Mouse (Mus musculus) thymus, postnatal 0 days (tissue): ENCODE measurements around the gene Ccdc141. TPM values are rescaled to one million over a fixed set of nuclear protein-coding genes. Genes with fewer than 3 reads are reported as not detected.

Experiments
- DNase-seq: peaks from one replicate; pipeline ENCODE4 v3.0.0-alpha.2; 2015; ENCODE audit warnings: low spot score
- polyA plus RNA-seq: library from polyadenylated mRNA; unstranded; fragments of >200 nt; fragmentation: Nextera tagmentation; extraction: Ambion mirVana; gene quantifications from 2 replicates; pipeline ENCODE4 v1.2.1, GENCODE M21; 2015

Ccdc141 gene
- 2.3 and 2.8 TPM in 2 replicates for polyA plus RNA-seq

- no peak for DNase-seq
Measured at GRCm38 (mm10) chr2:77170633-77171105, at the start of gene Ccdc141. Gene Ccdc141 (minus strand): TSS chr2:77170636.

DNA sequence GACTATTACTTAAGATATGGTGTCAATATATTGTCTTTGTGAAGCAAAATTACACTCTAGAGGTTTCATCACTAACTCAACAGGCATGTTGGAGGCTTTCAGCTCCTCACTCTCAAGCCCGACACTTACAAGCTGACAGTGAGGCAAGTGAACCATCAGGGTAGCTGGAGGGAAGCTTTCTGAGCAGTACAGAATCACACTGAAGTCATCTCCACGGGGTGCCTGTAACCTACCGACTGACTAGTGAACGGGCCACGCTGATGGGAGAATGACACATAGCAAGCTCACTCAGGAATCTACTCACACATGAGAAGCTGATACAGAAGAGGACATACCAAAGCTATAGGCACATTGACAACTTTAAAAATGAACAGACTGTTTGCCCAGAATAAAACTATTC is 42.4 kb upstream of the Ccdc141 start:
- no peak for DNase-seq

DNA sequence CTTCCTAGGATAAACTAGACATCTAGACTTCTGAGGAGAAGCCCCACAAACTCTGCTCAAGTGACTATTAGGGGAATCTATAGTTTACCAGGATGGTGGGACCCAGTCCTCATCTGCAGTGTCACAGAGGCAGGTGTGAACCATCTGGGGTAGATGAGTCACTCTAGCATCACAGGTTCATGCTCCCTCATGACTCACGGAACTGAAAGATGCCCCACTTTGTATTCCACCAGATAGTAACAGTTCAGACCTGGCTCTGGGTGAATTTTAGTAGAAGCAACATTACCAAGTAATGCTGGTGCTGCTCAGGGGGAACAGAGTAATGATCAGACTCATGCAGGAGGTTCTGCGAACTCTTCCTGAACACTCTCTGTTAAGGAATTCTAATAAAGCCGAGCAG is 36.5 kb upstream of the Ccdc141 start:
- no peak for DNase-seq

- DNase-seq = peak; percentile 42
Measured at GRCm38 (mm10) chr2:77203916-77204315, 33.5 kb upstream of the Ccdc141 start.

GRCm38 (mm10) chr2:77201900-77202299 is 31.5 kb upstream of the Ccdc141 start:
- DNase-seq = no peak

DNA sequence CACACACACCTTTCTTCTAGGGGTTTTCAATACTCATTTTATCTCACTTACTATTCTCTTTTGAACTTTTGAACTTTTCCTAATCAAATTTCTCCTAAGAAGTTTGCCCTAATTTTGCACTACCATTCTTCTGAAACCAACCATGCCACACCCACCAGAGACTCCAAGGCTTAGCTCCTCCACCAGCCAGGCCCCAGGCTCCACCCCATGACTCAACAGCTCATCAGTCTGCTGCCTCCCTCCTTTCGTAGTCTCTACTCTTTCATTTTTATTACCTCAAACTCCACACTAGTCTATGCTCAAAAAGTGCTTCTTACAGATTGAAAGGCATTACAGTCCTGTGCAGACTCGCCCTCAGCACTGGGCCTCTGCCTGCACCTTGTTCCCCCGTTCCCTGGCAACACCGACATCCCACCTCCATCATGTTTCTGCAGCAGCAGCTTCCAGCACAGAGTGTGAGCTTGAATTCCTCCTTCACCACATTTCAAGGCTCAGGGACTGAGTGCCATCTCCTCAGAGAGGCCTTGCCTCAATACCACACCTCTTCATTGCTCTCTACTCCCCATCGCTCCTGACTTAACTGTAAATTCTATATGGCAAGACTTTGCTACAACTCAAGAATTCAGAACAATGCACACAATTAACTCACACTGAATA is 30.6 kb upstream of the Ccdc141 start:
- DNase-seq = no peak

GRCm38 (mm10) chr2:77200379-77200778 is 29.9 kb upstream of the Ccdc141 start:
- DNase-seq = no peak

DNA sequence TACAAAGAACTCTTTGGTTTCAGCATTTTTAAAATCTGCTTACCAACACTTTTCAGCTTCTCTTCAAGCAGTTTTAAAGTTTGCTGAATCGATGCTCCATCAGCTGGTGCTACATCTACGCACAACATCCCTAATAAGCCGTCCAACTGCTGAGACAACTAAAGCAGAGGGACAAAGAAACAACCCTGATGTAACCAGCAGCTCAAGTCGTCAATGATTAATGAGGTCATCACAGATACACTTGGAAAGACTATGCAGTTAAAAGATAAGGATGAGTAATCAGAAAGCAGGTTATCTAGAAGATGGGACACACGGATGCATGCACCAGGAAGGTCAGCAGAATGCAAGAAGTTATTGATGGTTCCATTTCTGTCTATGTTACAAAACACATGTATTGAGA is 27.8 kb upstream of the Ccdc141 start:
- DNase-seq = no peak

DNA sequence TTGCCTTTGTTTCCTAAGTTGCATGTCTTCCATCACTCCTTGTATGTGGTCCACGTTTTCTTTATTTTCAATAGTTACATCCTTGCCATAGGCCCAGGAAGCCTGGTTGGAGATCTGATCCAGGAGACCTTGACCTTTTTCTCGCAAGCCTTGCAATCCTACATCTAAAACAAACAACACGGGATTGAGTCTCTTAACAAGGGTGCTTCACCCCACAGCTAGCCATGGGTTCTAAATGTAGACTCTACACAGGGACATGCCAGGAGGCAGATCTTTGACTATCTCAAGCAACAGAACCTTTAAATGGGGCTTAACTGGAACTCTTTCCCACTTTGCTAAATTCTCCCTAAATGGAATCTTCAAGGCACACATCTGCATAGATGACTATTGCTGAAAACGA is 26.4 kb upstream of the Ccdc141 start:
- DNase-seq = no peak

DNA sequence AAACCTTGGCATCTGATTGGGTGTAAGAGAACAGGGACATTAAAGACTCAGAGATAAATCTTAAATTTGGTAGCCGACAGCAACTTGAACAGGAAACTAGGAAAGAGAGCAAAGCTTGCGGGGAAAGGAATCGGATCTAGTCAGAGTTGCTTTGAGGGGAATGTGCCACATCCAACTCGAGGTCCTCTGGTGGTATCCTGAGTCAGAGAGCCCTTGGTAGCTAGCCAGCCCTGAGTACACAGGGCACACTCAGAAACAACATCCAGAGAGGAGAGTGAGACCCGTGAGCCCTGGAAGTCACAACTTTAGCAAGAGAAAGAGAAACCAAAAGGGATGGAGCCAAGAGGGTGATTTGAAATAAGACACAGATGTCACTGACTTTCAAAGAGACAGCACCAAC is 24.6 kb upstream of the Ccdc141 start:
- DNase-seq = no peak

DNA sequence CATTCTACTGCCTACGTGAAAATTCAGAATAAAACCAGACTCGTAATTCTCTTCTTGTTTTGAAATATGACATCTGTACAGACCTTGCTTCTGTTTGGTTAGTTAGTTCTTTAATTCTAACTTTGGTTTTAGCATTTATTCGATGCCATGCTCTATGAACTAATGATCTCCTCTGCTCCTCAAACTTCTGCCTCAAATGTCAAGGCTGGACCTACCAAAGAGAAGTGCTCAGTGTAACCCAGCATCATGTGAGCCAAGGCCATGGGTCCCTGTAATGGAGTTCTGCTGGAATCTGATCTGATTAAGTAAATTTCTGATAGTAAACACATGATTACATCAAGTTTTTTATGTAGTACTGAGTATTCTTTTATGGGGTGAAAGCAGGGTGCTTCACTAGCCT is 21.4 kb upstream of the Ccdc141 start:
- DNase-seq = no peak

DNA sequence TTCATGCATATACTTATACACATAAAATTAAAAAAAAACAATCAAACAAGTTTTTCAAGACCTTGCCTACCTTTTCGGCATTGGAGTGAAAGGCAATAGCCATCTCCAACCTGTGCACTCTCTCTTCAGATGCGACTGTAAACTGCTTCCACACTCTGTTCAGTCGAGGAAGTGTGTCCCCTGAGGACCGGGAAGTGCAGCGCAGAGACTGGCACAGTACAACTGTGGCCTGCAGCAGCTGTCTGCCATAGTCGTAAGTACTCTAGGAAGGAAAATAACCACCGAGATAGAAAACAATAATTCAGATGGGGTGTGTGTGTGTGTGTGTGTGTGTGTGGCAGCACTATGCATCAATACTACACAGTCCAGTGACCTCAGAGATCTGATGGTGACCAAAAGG is 20.5 kb upstream of the Ccdc141 start:
- no peak for DNase-seq

DNA sequence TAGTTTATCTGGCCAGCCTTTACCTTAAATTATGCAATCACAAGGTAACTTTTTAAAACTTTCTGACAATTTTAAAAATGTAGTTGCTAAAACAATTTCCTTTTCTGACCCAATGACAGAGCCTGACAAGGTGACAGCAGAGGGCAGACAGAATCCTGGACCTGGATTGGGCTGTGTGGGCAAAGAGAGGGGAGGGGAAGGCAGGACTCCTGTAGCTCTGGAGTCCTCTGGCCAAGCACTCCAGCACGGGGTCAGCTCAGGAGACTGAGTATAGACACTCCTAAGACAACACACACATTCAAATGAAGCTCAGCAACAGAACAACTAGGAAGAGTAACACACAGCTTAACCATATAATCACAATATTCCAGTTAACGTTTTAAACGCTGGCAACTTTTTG is 19.9 kb upstream of the Ccdc141 start:
- DNase-seq = no peak

GRCm38 (mm10) chr2:77189671-77190070 is 19.2 kb upstream of the Ccdc141 start:
- DNase-seq = no peak

DNA sequence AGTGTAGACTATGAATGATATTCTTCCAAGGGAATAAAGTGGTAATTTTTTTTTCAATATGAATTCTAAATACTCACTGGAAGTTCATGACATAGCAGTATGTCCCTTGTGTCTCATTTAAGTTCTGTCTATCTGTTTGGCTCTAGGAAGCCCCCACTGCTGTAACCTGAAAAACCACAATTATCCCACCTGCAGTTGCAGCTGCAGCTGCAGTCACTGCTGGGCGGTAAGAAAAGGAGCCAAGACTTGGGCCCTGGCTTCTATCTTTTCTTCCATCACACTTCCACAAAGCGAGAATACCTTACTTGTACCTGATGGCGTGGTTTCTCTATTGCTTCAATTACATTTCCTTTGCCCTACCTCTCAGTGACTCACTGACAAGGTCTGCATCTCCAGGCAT is 17.1 kb upstream of the Ccdc141 start:
- DNase-seq = peak; percentile 79

DNA sequence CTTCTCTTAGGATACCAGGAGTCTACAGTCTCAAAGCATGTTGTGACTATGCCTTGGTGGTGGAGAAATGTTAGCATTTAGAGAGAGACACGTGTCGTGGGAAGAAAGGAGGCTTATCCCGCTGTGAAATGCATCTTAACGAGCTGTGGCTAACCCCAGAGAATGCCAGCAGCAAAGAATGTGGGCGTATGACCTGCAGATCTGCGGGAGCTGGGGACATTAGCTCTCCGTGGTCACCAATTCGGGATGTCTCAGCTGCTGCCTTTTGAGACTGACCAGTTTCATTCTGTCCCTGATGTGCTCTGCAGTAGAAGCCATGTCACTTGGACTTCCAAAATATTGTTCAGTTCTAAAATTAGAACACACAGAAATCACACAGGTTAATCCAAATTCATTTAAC is 16.5 kb upstream of the Ccdc141 start:
- DNase-seq = no peak

DNA sequence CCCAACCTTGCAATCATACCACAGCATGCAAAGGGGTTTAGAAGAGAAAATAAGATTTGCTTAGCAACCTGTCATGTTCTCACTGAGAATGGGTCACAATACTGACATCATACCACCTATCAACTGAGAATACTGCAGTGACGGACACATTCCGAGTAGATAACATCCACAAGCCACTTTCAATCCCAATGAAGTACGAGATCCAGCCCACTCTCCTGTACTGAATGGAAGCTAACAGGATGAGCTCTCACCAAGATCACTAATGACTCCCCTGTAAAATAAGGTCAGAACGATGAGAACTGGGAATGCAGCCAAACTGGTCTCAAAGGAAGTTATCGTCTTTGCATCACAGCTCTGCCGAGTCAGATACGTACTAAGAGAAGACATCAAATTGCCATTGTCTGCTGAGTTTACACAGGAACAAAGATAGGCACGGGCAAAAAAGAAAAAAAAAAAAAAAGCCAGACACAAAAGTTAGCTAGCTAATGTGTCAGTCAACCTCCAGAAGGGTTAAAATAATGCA is 13.7 kb upstream of the Ccdc141 start:
- no peak for DNase-seq

GRCm38 (mm10) chr2:77183646-77184045 is 13.2 kb upstream of the Ccdc141 start:
- no peak for DNase-seq

DNA sequence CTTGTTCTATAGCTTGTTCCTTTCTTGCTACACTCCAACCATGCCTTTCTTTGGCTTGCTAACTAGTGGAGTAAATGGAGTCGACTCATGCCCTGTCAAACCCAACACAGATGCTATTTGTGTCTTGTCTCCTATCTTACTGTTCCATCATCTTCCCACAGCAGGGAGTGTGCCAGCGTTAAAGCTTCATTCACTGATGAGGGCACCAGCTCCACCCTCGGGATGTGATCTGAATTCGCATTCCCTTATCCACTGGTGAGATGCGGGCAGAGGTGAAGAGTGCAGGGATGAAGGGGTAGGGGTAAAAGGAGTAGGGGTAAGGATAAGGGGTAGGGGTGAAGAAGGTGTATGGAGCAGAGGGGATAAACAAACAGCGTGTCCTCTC is 12.6 kb upstream of the Ccdc141 start:
- no peak for DNase-seq

DNA sequence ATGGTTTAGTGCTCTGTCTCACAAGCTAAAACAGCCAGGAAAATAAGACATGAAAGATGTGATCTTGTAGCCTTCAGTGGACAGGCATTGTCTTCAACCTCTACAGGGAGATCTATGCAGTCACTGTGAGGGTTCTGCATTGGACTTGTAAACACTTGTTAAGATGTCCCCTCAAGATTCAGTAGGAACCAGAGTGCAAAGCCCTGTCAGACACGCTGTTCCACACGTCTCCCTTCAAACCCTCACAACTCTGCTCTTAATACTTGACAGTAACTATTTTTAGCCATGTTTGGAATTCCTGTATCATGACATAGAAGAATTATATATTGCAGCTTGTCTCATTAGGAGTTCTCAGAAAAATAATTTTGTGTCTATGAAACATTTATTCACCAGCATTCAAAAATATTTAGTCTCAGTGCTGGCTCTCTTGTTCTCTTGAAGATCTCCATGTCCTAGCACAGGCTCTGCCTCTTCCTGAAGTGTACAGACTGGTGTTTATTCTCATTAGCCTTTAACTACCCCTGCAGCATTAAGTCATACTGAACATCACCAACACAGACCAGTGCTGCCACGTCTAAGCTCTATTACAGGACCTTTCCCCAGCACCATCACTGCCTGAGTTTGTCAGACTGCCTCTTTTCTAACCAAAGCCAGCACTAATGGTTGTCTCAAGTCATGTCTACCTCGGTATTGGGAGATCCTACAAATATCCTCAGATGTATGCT is 12.0 kb upstream of the Ccdc141 start:
- no peak for DNase-seq

DNA sequence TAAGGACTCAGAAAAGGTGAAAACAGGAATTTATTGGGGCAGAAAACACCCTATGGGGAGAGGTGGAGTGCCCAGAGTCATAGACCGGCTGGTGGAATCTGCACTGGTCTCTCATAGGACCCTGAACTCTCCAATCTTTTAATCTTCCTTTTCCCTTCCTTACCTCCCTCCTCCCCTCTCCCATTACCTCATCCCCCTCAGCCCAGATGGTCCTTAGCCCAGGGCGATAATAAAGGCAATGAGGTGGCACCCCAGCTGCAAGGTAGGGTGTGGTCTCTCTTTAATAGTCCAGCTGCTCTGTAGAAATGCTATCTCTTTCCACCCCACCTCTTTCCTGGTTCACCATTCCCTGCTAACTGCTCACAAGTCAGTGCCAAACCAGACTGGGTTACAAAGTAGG is 7.0 kb upstream of the Ccdc141 start:
- DNase-seq = no peak

DNA sequence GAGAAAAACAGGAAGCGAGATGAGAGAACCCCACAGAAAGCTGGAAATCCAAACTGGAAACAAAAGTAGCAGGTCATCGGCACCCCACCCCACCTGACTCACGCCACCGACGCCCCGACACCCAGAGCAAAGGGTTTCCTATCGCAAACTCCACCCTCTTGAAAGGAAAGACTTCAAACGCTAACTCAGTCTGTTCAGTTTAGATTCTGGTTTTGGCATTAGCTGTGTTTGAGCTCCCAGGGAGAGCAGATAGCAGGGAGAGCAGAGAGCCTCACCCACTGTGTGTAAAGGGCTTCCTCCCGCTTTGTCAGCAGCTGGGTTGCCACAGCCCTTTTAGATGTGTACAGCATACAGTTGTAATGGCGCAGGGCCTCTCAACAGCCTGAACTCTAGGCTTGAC is 6.0 kb upstream of the Ccdc141 start:
- peak; percentile 68 for DNase-seq

- no peak for DNase-seq
Measured at GRCm38 (mm10) chr2:77175411-77175810, 5.0 kb upstream of the Ccdc141 start.
